Mouse (Mus musculus): ENCODE data around the gene Slc25a45. TPM values are rescaled to one million over a fixed set of nuclear protein-coding genes. Genes with fewer than 3 reads are reported as not detected.

Gene Slc25a45
- total RNA-seq, 2 experiments from 2014 or later = 2.5 to 2.7 TPM

- H3K27ac ChIP-seq = no peak overlapping the region
- intact Hi-C loops (cut with DNase I) = no loop called here
- no peak overlapping the region for H3K4me3 ChIP-seq
- TF ChIP-seq CTCF (IDR thresholded peaks at IDR 0.05) = no peak
- no peak for DNase-seq (ENCODE audit: extremely low spot score in 1 of 2, low spot score in 2 of 2)
Observed at GRCm38 (mm10) chr19:5927532-5927931, 49.9 kb downstream of the Slc25a45 start.

- Histone ChIP-seq H3K27ac (no peak overlapping the region), H3K4me3 (no peak overlapping the region)
- intact Hi-C loops (cut with DNase I) = no loop called here
- no peak for TF ChIP-seq CTCF (IDR thresholded peaks at IDR 0.05)
- DNase-seq (ENCODE audit: extremely low spot score in 1 of 2, low spot score in 2 of 2) = no peak
Observed at GRCm38 (mm10) chr19:5928104-5928503, 50.5 kb downstream of the Slc25a45 start.

GRCm38 (mm10) chr19:5928546-5928945, 50.9 kb downstream of the Slc25a45 start:
- H3K4me3 ChIP-seq = no peak overlapping the region
- no peak for DNase-seq (ENCODE audit: extremely low spot score in 1 of 2, low spot score in 2 of 2)
- no peak for TF ChIP-seq CTCF (IDR thresholded peaks at IDR 0.05)
- intact Hi-C loops (cut with DNase I) = no loop called here
- no peak overlapping the region for H3K27ac ChIP-seq

GRCm38 (mm10) chr19:5929634-5930596, 52.3 kb downstream of the Slc25a45 start:
- Histone ChIP-seq H3K4me3 (no peak overlapping the region), H3K27ac (no peak overlapping the region)
- no peak for TF ChIP-seq CTCF (IDR thresholded peaks at IDR 0.05)
- no peak for DNase-seq (ENCODE audit: extremely low spot score in 1 of 2, low spot score in 2 of 2)
- intact Hi-C loops (cut with DNase I) = no loop called here

- Histone ChIP-seq H3K4me3 (no peak overlapping the region), H3K27ac (no peak overlapping the region)
- intact Hi-C loops (cut with DNase I) = no loop called here
- DNase-seq (ENCODE audit: extremely low spot score in 1 of 2, low spot score in 2 of 2) = no peak
- no peak for TF ChIP-seq CTCF (IDR thresholded peaks at IDR 0.05)
Observed at GRCm38 (mm10) chr19:5935266-5935665, 57.7 kb downstream of the Slc25a45 start.

Other genes starting within 250 kb of the Slc25a45 start
- 10 to 100 TPM; 23.4 to 25.4 TPM for gene Rela, start 240.3 kb upstream of the Slc25a45 start, total RNA-seq (2021)
- gene Sipa1, start 214.1 kb upstream of the Slc25a45 start, total RNA-seq (2021) = 10 to 100 TPM; 18.2 to 19.0 TPM
- 10 to 100 TPM; 16.2 to 17.0 TPM for gene Map3k11, start 189.1 kb upstream of the Slc25a45 start, total RNA-seq (2021)
- gene Pcnx3, start 188.9 kb upstream of the Slc25a45 start, total RNA-seq (2021) = 10 to 100 TPM; 77.5 to 80.0 TPM
- gene Kcnk7, start 173.4 kb upstream of the Slc25a45 start, total RNA-seq (2021) = not detected
- 10 to 100 TPM; 21.1 to 30.7 TPM for gene Ehbp1l1, start 151.5 kb upstream of the Slc25a45 start, total RNA-seq (2021)
- 10 to 100 TPM; 27.5 to 32.4 TPM for gene Fam89b, start 148.2 kb upstream of the Slc25a45 start, total RNA-seq (2021)
- gene Ltbp3, start 136.9 kb upstream of the Slc25a45 start, total RNA-seq (2021) = 10 to 100 TPM; 38.9 to 43.1 TPM
- gene Scyl1, start 106.4 kb upstream of the Slc25a45 start, total RNA-seq (2021) = 10 to 100 TPM; 92.0 to 98.0 TPM
- gene Frmd8, start 2.5 kb upstream of the Slc25a45 start, total RNA-seq (2021) = 10 to 100 TPM; 10.1 to 13.4 TPM
- gene Tigd3, start 16.3 kb downstream of the Slc25a45 start, total RNA-seq (2021) = 1 to 10 TPM; 4.3 to 4.7 TPM
- 100 to 1,000 TPM in 1 of 2 experiments, 10 to 100 TPM in 1; 94.8 to 100 TPM for gene Dpf2, start 35.2 kb downstream of the Slc25a45 start, total RNA-seq (2021)
- 1 to 10 TPM; 4.7 to 4.9 TPM for gene Cdc42ep2, start 47.0 kb downstream of the Slc25a45 start, total RNA-seq (2021)
- gene Pola2, start 86.4 kb downstream of the Slc25a45 start, total RNA-seq (2021) = 1 to 10 TPM; 5.0 to 6.4 TPM
- gene Slc22a20, start 108.3 kb downstream of the Slc25a45 start, total RNA-seq (2021) = not detected
- 10 to 100 TPM; 20.8 to 23.1 TPM for gene Capn1, start 138.1 kb downstream of the Slc25a45 start, total RNA-seq (2021)
- 10 to 100 TPM; 45.7 to 45.8 TPM for gene Syvn1, start 168.8 kb downstream of the Slc25a45 start, total RNA-seq (2021)
- 10 to 100 TPM; 40.9 to 41.3 TPM for gene Mrpl49, start 180.0 kb downstream of the Slc25a45 start, total RNA-seq (2021)
- gene Fau, start 180.0 kb downstream of the Slc25a45 start, total RNA-seq (2021) = 100 to 1,000 TPM; 663 to 678 TPM
- 10 to 100 TPM; 33.9 to 39.1 TPM for gene Znhit2, start 183.4 kb downstream of the Slc25a45 start, total RNA-seq (2021)
- gene Tm7sf2, start 190.6 kb downstream of the Slc25a45 start, total RNA-seq (2021) = 10 to 100 TPM; 26.9 to 30.4 TPM
- gene Vps51, start 199.4 kb downstream of the Slc25a45 start, total RNA-seq (2021) = 100 to 1,000 TPM in 1 of 2 experiments, 10 to 100 TPM in 1; 85.3 to 101 TPM
- gene Tmem262, start 202.2 kb downstream of the Slc25a45 start, total RNA-seq (2021) = not detected
- gene Gm28374, start 204.4 kb downstream of the Slc25a45 start, total RNA-seq (2021) = under 1 TPM in 1 of 2 experiments, not detected in 1; 0.54 TPM
- 10 to 100 TPM; 41.8 to 45.8 TPM for gene Zfpl1, start 207.1 kb downstream of the Slc25a45 start, total RNA-seq (2021)
- not detected for gene Cdca5, start 207.2 kb downstream of the Slc25a45 start, total RNA-seq (2021)
- not detected for gene AC131692.1, start 216.6 kb downstream of the Slc25a45 start, total RNA-seq (2021)
- not detected for gene Naaladl1, start 228.0 kb downstream of the Slc25a45 start, total RNA-seq (2021)
- gene Sac3d1, start 240.8 kb downstream of the Slc25a45 start, total RNA-seq (2021) = 10 to 100 TPM; 19.3 to 22.4 TPM

Data from left cerebral cortex, adult 2 months (tissue).